Mouse (Mus musculus) midbrain, postnatal 0 days (tissue): ENCODE results near the gene Tnxb. TPM values are rescaled to one million over a fixed set of nuclear protein-coding genes. Genes with fewer than 3 reads are reported as not detected.

Source experiments
- ATAC-seq: fragments of 200-750 bp; cut with Nextera tagmentation; 2 replicates; pipeline ENCODE4 v1.8.0; 2017; ENCODE audit warnings: moderate number of reproducible peaks, mild to moderate bottlenecking, moderate TSS enrichment, moderate library complexity; ENCODE audit not compliant: low FRiP score
- DNase-seq: peaks from one replicate; pipeline ENCODE4 v3.0.0-alpha.2; 2015; ENCODE audit warnings: low spot score
- H3K27ac ChIP-seq: fragments of 300-500 bp; sonication (generic); 2 replicates; pipeline ENCODE4 v1.5.1; 2014; ENCODE audit warnings: low read depth, mild to moderate bottlenecking, low read length, mixed read lengths
- H3K27me3 ChIP-seq: fragments of 300-500 bp; sonication (generic); 2 replicates; pipeline ENCODE4 v1.6.1; 2014; ENCODE audit warnings: low read length, control low read depth, mixed read lengths; ENCODE audit not compliant: insufficient read depth
- H3K36me3 ChIP-seq: fragments of 300-500 bp; sonication (generic); 2 replicates; pipeline ENCODE4 v1.6.1; 2014; ENCODE audit warnings: low read length, control low read depth, mixed read lengths; ENCODE audit not compliant: insufficient read depth
- H3K4me1 ChIP-seq: fragments of 300-500 bp; sonication (generic); 2 replicates; pipeline ENCODE4 v1.6.1; 2014; ENCODE audit warnings: mild to moderate bottlenecking, control low read depth, antibody characterized with exemption, low read length, mixed read lengths; ENCODE audit not compliant: insufficient read depth
- H3K4me2 ChIP-seq: fragments of 300-500 bp; sonication (generic); 2 replicates; pipeline ENCODE4 v1.6.1; 2014; ENCODE audit warnings: low read depth, mild to moderate bottlenecking, low read length, mixed read lengths; ENCODE audit not compliant: poor library complexity, severe bottlenecking
- H3K4me3 ChIP-seq: fragments of 300-500 bp; sonication (generic); 2 replicates; pipeline ENCODE4 v1.5.1; 2014; ENCODE audit warnings: low read depth, mild to moderate bottlenecking, low read length, moderate library complexity
- H3K9ac ChIP-seq: fragments of 300-500 bp; sonication (generic); replicated peaks from 2 replicates; pipeline ENCODE4 v1.6.1; 2014; ENCODE audit warnings: mild to moderate bottlenecking, low read length, moderate library complexity, mixed read lengths; ENCODE audit not compliant: poor library complexity, severe bottlenecking
- H3K9me3 ChIP-seq: fragments of 300-500 bp; sonication (generic); 2 replicates; pipeline ENCODE4 v1.6.1; 2016; ENCODE audit warnings: low read length, control low read depth
- CTCF ChIP-seq: IDR thresholded peaks from 2 replicates; pipeline ENCODE4 v1.5.1; 2016; ENCODE audit warnings: antibody characterized with exemption, mild to moderate bottlenecking
- WGBS: fragments of 180-500 bp; shearing (Covaris S2); extraction: QIAGEN DNeasy Blood & Tissue Kit; methylation state at CpG from one replicate; pipeline ENCODE4 v1.1.7; 2014; 5-methylcytosine and 5-hydroxymethylcytosine counted together
- polyA plus RNA-seq: library from polyadenylated mRNA; unstranded; fragments of >200 nt; fragmentation: Nextera tagmentation; extraction: Ambion mirVana; gene quantifications from 2 replicates; pipeline ENCODE4 v1.2.1, GENCODE M21; 2015
- total RNA-seq: library from RNA; depleted of rRNA; stranded (reverse); fragments of >200 nt; gene quantifications from 2 replicates; pipeline ENCODE4 v1.2.3, GENCODE M21; 2014

Tnxb gene
- total and polyA plus RNA-seq, 2 experiments from 2014 or later: 0.30 to 3.5 TPM

DNA sequence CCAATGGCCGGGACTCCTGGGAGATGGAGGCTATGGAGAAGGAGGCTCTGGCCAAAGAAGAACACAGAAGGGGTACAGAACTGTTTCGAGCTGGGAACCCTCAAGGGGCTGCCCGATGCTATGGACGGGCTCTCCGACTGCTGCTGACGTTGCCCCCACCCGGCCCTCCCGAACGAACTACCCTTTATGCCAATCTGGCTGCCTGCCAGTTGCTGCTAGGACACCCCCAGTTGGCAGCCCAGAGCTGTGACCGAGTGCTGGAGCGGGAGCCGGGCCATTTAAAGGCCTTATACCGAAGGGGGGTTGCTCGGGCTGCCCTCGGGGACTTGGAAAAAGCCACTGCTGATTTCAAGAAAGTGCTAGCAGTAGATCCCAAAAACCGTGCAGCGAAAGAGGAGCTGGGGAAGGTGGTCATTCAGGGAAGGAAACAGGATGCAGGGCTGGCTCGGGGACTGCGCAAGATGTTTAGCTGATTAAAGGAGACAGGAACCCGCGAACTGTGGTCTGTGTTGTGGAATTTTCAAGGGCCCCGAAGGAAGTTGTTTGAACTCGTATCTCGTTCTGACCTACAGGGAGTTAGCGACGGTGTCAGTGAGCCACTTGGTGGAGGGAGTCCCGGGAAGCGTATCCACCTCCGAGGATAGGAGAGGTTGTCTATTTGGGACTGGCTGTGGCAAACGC, 24.4 kb upstream of the Tnxb start:
- Histone ChIP-seq H3K27me3 (no peaks in the 10 kb centered on the region), H3K27ac (no peak overlapping the region; the same call in 1 of the 2 replicates), H3K4me3 (no peak overlapping the region), H3K9ac (no peak overlapping the region), H3K9me3 (no peaks in the 10 kb centered on the region), H3K36me3 (peaks cover 24% of the 10 kb centered on the region), H3K4me2 (peak overlapping the region; percentile 37), H3K4me1 (peaks cover 7% of the 10 kb centered on the region)
- TF ChIP-seq CTCF: no peak
- DNase-seq: peak; percentile 47
- 86% methylated on average over 30 of the region's 30 CpGs for WGBS
- no peak for ATAC-seq

DNA sequence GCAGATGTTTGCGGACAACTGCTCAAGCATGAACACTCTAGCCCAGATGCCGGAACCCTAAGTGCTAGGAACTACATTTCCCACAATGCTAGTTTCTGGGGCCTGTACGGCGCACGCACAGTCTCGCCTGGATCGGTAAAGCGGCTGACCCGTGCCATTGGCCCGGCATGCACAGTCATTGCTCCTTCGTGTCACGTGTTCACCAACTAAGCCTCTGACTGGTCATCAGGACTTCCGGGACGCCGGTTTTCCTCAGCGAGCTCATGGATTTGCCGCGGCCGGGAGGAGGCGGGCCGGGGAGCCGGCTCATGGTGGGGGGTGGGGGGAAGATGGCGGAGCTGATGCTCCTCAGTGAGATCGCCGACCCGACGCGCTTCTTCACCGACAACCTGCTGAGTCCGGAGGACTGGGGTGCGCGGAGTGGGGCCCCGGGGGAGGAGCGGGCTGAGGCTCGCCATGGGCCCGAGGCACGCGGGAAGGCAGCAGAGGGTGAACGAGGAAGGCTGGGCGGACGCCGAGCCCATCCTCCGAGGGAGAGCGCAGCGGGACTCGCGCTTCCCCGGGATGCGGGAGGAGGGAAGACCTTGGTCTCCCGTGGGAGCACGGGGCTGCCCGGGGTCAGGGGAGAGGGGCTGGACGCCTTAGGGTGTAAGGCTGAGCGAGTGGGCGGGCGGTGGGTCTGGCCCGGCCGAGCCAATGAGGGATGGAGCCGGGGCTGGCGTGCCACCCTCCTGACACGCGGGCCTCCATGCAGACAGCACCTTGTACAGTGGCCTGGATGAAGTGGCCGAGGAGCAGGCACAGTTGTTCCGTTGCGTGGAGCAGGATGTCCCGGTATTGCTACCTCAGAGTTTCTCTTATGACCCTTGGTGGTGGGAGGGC, 23.2 kb upstream of the Tnxb start, which contains the start of gene Atf6b:
Gene Atf6b (plus strand): TSS at position 241 of the 882 bp plus-strand sequence.
- Histone ChIP-seq H3K27ac (peak within 1 kb of the TSS; percentile 85), H3K36me3 (peaks cover 36% of the 10 kb centered on the region), H3K4me3 (peak within 1 kb of the TSS; percentile 99), H3K9me3 (no peaks in the 10 kb centered on the region), H3K27me3 (no peaks in the 10 kb centered on the region), H3K4me2 (peak within 1 kb of the TSS; percentile 63), H3K9ac (peak within 1 kb of the TSS; percentile 95), H3K4me1 (peaks cover 7% of the 10 kb centered on the region)
- ATAC-seq (peak; percentile 96), DNase-seq (peak; percentile 99)
- under 1% methylated on average over 61 of the region's 66 CpGs for WGBS
- peak; percentile 20; the same call in 1 of the 2 replicates for TF ChIP-seq CTCF

DNA sequence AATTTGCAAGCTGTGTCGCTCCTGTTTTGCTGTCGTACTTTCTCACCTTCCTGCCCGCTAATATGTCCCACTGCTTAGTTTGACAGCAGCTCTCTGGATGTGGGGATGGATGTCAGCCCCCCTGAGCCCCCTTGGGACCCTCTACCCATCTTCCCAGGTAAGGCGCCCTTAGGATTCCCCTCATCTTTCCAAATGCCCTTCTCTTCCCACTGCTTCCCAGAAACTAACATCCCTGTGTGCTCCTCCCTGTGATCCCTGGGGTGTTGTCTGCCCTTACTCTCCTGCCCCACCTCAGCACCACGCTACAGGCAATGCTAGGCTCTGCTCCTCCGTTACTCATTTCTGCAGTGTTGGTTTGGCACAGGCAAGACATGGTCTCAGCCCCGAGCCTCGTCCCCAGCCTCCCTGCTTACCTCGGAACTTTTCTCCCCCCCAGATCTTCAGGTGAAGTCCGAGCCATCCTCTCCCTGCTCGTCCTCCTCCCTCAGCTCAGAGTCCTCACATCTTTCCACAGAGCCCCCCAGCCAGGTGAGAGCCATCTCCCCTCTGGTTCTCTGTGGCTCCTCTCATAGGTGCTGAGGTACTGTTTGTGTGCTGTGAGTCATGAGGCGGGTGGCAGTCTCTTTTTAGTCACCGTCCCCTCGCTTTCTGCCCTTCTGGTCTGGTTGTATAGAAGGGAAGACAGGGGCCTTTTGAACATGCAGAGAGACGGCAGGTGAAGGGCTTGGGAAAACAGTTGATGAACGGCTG, 22.0 kb upstream of the Tnxb start:
- no peak overlapping the region for H3K9ac ChIP-seq
- no peaks in the 10 kb centered on the region for H3K27me3 ChIP-seq
- WGBS: 85% methylated on average over 16 of the region's 16 CpGs
- ATAC-seq (no peak), DNase-seq (no peak)
- H3K36me3 ChIP-seq: peaks cover 47% of the 10 kb centered on the region
- no peak for TF ChIP-seq CTCF
- H3K9me3 ChIP-seq: no peaks in the 10 kb centered on the region
- H3K4me2 ChIP-seq: peak overlapping the region; percentile 63
- peaks cover 7% of the 10 kb centered on the region for H3K4me1 ChIP-seq
- no peak overlapping the region for H3K27ac ChIP-seq
- H3K4me3 ChIP-seq: peak overlapping the region; percentile 99; the same call in 1 of the 2 replicates

DNA sequence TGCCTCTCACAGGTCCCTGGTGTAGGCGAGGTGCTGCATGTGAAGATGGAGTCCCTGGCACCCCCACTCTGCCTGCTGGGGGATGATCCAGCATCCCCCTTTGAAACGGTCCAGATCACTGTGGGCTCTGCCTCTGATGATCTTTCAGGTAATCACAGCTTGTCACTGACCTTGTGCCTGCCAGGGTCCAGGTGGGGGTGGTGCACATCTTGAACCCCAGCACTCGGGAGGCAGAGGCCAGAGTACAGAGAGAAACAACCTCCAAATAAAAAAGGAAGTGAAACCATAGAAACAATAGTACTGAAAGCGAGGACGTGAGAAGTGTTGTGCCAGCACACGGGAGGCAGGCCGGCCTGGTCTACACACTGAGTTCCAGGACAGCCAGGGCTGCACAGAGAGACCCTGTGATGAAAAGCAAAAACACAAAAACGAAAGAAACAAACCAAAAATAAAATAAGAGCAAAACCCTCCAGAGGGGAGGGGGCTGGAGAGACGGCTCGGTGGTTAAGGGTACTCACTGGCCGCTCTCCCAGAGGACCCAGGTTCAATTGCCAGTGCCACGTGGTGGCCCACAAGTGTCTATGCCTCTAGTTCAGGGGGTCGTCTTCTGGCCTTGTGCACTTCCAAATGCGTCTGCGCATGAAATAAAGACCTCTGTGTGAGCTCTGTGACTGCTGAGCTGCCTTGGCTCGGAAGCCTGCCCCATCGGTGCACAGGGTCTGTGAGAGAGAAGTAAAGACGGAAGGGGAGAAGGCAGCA, 21.1 kb upstream of the Tnxb start:
- no peak overlapping the region for H3K9ac ChIP-seq
- ATAC-seq: no peak

DNA sequence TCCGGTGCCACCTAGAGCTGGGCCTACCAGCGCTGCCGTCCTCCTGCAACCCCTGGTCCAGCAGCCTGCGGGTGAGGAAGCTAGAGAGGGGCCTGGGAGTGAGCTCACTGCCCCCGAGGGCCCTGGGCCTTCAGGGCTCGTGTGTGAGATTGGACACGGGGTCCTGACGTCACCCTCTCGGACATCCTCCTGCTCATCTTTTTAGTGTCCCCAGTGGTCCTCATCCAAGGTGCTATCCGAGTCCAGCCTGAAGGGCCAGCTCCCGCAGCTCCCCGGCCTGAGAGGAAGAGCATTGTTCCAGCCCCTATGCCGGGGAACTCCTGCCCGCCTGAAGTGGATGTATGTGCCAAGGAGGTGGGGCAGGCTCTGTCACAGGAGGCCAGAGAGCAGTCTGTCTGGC, 19.6 kb upstream of the Tnxb start:
- Histone ChIP-seq H3K9ac (no peak overlapping the region), H3K36me3 (peaks cover 60% of the 10 kb centered on the region), H3K27ac (no peak overlapping the region), H3K4me2 (no peak overlapping the region), H3K27me3 (no peaks in the 10 kb centered on the region), H3K4me3 (no peak overlapping the region), H3K9me3 (no peaks in the 10 kb centered on the region), H3K4me1 (peaks cover 7% of the 10 kb centered on the region)
- no peak for DNase-seq
- TF ChIP-seq CTCF: no peak
- no peak for ATAC-seq
- 93% methylated on average over 14 of the region's 14 CpGs for WGBS

More for the DNA sequence above, 21.1 kb upstream of the Tnxb start:
- no peak overlapping the region for H3K4me3 ChIP-seq
- 90% methylated on average over 18 of the region's 18 CpGs for WGBS
- H3K27me3 ChIP-seq: no peaks in the 10 kb centered on the region
- no peak for TF ChIP-seq CTCF
- H3K9me3 ChIP-seq: no peaks in the 10 kb centered on the region
- H3K4me2 ChIP-seq: no peak overlapping the region
- no peak overlapping the region for H3K27ac ChIP-seq
- peaks cover 56% of the 10 kb centered on the region for H3K36me3 ChIP-seq
- no peak for DNase-seq
- peaks cover 7% of the 10 kb centered on the region for H3K4me1 ChIP-seq
